Mouse (Mus musculus) midbrain, postnatal 0 days (tissue): Measurements from ENCODE around the gene Tcl1. TPM values are rescaled to one million over a fixed set of nuclear protein-coding genes. Genes with fewer than 3 reads are reported as not detected.
"Not testable (repeated sequence)": the region's sequence is repeated elsewhere in the genome, so short reads cannot be mapped to it uniquely, and the experiment has no call there.

ENCODE experiments used
- ATAC-seq: fragments of 200-750 bp; cut with Nextera tagmentation; 2 replicates; pipeline ENCODE4 v1.8.0; 2017; ENCODE audit warnings: moderate number of reproducible peaks, mild to moderate bottlenecking, moderate TSS enrichment, moderate library complexity; ENCODE audit not compliant: low FRiP score
- DNase-seq: peaks from one replicate; pipeline ENCODE4 v3.0.0-alpha.2; 2015; ENCODE audit warnings: low spot score
- H3K27ac ChIP-seq: fragments of 300-500 bp; sonication (generic); 2 replicates; pipeline ENCODE4 v1.5.1; 2014; ENCODE audit warnings: low read depth, mild to moderate bottlenecking, low read length, mixed read lengths
- H3K27me3 ChIP-seq: fragments of 300-500 bp; sonication (generic); 2 replicates; pipeline ENCODE4 v1.6.1; 2014; ENCODE audit warnings: low read length, control low read depth, mixed read lengths; ENCODE audit not compliant: insufficient read depth
- H3K36me3 ChIP-seq: fragments of 300-500 bp; sonication (generic); 2 replicates; pipeline ENCODE4 v1.6.1; 2014; ENCODE audit warnings: low read length, control low read depth, mixed read lengths; ENCODE audit not compliant: insufficient read depth
- H3K4me1 ChIP-seq: fragments of 300-500 bp; sonication (generic); 2 replicates; pipeline ENCODE4 v1.6.1; 2014; ENCODE audit warnings: mild to moderate bottlenecking, control low read depth, antibody characterized with exemption, low read length, mixed read lengths; ENCODE audit not compliant: insufficient read depth
- H3K4me2 ChIP-seq: fragments of 300-500 bp; sonication (generic); 2 replicates; pipeline ENCODE4 v1.6.1; 2014; ENCODE audit warnings: low read depth, mild to moderate bottlenecking, low read length, mixed read lengths; ENCODE audit not compliant: poor library complexity, severe bottlenecking
- H3K4me3 ChIP-seq: fragments of 300-500 bp; sonication (generic); 2 replicates; pipeline ENCODE4 v1.5.1; 2014; ENCODE audit warnings: low read depth, mild to moderate bottlenecking, low read length, moderate library complexity
- H3K9ac ChIP-seq: fragments of 300-500 bp; sonication (generic); replicated peaks from 2 replicates; pipeline ENCODE4 v1.6.1; 2014; ENCODE audit warnings: mild to moderate bottlenecking, low read length, moderate library complexity, mixed read lengths; ENCODE audit not compliant: poor library complexity, severe bottlenecking
- H3K9me3 ChIP-seq: fragments of 300-500 bp; sonication (generic); 2 replicates; pipeline ENCODE4 v1.6.1; 2016; ENCODE audit warnings: low read length, control low read depth
- CTCF ChIP-seq: IDR thresholded peaks from 2 replicates; pipeline ENCODE4 v1.5.1; 2016; ENCODE audit warnings: antibody characterized with exemption, mild to moderate bottlenecking
- WGBS: fragments of 180-500 bp; shearing (Covaris S2); extraction: QIAGEN DNeasy Blood & Tissue Kit; methylation state at CpG from one replicate; pipeline ENCODE4 v1.1.7; 2014; 5-methylcytosine and 5-hydroxymethylcytosine counted together
- polyA plus RNA-seq: library from polyadenylated mRNA; unstranded; fragments of >200 nt; fragmentation: Nextera tagmentation; extraction: Ambion mirVana; gene quantifications from 2 replicates; pipeline ENCODE4 v1.2.1, GENCODE M21; 2015
- total RNA-seq: library from RNA; depleted of rRNA; stranded (reverse); fragments of >200 nt; gene quantifications from 2 replicates; pipeline ENCODE4 v1.2.3, GENCODE M21; 2014

Tcl1 gene
- total and polyA plus RNA-seq, 2 experiments from 2014 or later = not detected

DNA sequence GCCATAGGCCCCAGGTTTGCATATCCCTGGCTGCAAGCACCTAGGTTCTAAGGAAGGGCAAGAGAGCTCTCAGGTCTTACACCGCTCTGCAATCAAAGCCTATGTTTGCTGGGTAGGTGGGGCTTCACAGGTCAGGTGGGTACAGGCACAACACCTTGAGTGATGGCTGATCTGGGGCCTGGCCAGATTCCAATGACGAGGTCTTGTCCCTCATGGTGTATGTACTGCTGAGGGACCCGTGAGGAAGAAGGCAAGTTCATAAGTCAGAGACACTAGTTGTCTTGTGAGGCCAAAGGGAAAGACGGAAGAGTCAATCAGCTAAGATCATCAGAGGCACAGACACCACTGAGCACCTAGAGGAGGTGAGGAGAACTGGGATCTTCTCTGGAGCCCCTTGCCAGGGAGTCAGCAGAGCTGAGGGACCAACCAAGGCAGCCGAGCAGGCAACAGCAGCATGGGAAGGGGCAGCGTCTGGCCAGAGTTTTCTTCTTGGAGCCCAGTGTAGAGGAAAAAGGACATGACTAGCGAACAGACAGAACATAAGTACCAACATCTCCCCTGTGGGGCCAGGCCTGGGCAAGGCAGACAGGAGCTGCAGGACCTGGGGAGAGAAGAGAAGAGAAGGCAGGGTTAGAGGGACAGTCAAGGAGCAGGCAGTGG, 5.4 kb downstream of the Tcl1 start:
- H3K4me3 ChIP-seq = no peak overlapping the region
- no peak overlapping the region for H3K27ac ChIP-seq
- no peaks in the 10 kb centered on the region for H3K36me3 ChIP-seq
- H3K9ac ChIP-seq = no peak overlapping the region
- no peaks in the 10 kb centered on the region for H3K27me3 ChIP-seq
- no peaks in the 10 kb centered on the region for H3K9me3 ChIP-seq
- ATAC-seq (no peak), DNase-seq (no peak)
- H3K4me2 ChIP-seq = no peak overlapping the region
- WGBS = 94% methylated on average over 7 of the region's 7 CpGs
- TF ChIP-seq CTCF = no peak
- H3K4me1 ChIP-seq = no peaks in the 10 kb centered on the region

DNA sequence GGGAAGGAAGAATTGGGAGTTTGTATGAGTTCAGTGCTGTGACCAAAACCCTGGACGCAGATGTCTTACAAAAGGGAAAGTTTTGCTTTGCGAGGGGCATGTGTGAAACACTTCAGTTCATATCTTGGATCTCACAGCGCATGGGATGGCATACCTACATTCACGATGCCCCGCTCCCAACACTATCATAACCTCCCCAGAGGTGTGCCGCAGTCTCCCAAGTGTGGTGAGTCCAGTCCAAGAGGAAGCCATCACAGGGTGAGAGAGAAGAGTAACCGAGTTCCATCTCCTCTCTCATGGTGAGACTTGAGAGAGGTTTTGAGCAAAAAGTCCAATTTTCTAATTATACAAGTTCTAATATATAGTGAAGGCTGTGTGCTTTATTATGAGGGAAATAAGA, 13.4 kb downstream of the Tcl1 start:
- ATAC-seq (no peak), DNase-seq (no peak)
- no peak overlapping the region for H3K27ac ChIP-seq
- no peaks in the 10 kb centered on the region for H3K4me1 ChIP-seq
- H3K27me3 ChIP-seq = no peaks in the 10 kb centered on the region
- H3K9me3 ChIP-seq = no peaks in the 10 kb centered on the region
- TF ChIP-seq CTCF = no peak
- no peak overlapping the region for H3K4me2 ChIP-seq
- H3K36me3 ChIP-seq = no peaks in the 10 kb centered on the region
- H3K9ac ChIP-seq = no peak overlapping the region
- 92% methylated on average over 7 of the region's 7 CpGs for WGBS
- no peak overlapping the region for H3K4me3 ChIP-seq

DNA sequence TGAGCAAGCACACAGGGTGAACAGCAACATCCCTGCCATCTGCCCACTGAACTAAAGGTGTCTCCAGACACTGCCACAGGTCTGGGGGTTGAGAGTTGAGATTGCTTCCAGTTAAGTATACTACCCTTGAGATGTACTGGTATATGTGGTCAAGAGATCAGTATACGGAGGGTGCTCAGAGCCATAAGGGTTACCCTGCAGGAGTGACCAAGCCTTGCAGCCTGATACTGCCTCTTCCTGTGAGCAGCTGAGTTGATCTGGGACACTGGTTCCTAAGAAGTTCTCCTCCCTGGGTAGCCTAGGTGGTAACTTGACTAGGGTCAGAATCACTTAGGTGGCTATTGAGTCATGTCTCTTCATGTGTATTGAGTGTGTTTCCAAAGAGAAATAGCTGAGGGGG, 14.2 kb downstream of the Tcl1 start:
- Histone ChIP-seq H3K9me3 (no peaks in the 10 kb centered on the region), H3K27ac (no peak overlapping the region), H3K36me3 (no peaks in the 10 kb centered on the region), H3K4me2 (no peak overlapping the region), H3K4me1 (no peaks in the 10 kb centered on the region), H3K4me3 (no peak overlapping the region), H3K27me3 (no peaks in the 10 kb centered on the region), H3K9ac (no peak overlapping the region)
- no peak for DNase-seq
- 91% methylated on average over 1 of the region's 1 CpGs for WGBS
- no peak for TF ChIP-seq CTCF
- ATAC-seq = no peak

DNA sequence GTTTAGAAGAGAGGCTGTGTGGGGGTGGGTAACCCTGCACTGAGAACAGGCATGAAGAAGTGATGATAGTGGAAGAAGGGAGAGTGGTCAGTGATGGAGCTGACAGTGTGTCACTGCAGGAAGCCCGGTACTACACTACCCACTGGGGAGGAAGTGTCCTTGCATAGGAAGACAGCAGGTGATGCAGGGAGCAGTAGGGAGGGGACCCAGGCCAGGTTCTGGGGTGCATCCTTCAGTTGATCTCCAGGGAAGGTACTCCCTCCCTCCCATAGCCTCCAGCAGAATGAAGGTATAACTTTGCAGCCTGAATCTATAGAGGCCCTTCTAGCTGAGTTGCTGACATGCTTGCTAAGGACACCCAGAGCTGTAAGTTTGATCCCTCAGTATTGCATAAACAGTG, 15.5 kb downstream of the Tcl1 start:
- no peak overlapping the region for H3K4me2 ChIP-seq
- ATAC-seq (no peak), DNase-seq (no peak)
- H3K9me3 ChIP-seq = no peaks in the 10 kb centered on the region
- H3K27me3 ChIP-seq = no peaks in the 10 kb centered on the region
- WGBS = 74% methylated on average over 1 of the region's 1 CpGs
- H3K9ac ChIP-seq = no peak overlapping the region
- H3K36me3 ChIP-seq = no peaks in the 10 kb centered on the region
- no peaks in the 10 kb centered on the region for H3K4me1 ChIP-seq
- no peak overlapping the region for H3K27ac ChIP-seq
- no peak for TF ChIP-seq CTCF
- no peak overlapping the region for H3K4me3 ChIP-seq

DNA sequence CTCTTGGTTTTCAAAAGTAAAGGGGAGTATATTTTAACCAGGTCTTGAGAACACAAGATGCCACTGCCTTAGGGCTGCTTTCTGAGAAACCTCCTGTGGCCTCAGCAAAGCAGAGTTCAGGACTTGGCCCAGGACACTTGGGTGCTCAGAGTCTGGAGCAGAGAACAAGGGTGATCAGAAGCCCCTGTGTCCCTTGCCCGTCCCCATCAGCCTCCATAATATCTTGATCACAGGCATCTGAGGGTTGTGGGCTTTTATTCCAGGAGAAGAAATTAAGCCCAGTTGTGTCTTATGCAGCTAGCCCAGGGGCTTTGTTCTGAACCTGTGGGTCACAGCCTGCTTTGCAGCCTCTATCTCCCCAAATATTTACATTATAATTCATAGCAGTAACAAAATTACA, 20.9 kb downstream of the Tcl1 start, which contains the start of gene Tcl1b4:
TSS of gene Tcl1b4 (plus strand) at position 301 of the 400 bp plus-strand sequence.
- not testable (repeated sequence) for DNase-seq, H3K36me3 ChIP-seq, H3K4me3 ChIP-seq, H3K27me3 ChIP-seq, H3K9me3 ChIP-seq, H3K27ac ChIP-seq, ATAC-seq, H3K4me1 ChIP-seq, H3K9ac ChIP-seq, H3K4me2 ChIP-seq
- 84% methylated on average over 1 of the region's 1 CpGs for whole genome bisulfite sequencing

DNA sequence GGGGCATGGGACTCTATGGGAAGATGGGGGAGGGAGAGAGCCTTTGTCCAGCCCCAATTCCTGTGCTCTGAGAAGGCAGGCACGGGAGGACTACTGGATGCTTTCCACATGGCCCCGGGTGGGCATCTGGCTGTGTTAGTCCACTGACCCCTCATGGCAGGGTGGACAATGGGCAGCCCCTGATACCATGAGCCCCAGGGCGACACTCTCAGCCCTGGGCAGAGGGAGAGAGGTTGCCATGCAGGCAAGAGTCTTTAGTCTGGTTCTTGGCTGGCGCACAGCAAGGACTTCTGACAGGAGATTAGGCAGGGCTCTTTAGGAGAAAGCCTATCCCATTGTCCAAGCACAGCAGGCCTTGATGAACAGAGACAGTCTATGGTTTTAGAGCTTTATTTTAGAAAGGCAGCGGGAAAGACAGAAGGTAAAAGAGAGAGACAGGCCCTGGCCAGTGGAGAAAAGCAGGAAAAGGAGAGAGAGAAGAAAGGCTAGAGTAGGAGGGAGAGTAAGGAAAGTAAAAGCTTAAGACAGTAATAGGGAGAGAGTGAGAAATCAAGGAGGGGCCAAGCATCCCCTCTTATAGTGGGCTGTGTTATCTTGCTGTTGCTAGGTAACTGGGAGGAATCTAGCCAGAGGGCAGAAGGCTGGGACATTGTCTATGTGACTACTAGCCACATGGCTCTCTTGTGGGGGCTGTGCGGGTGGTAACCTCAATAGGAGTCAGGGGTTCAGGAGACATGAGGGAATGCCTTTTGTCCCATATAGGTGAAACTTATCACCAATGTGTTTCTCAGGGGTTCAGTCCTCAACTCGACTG, 22.7 kb downstream of the Tcl1 start:
- H3K27ac ChIP-seq, H3K27me3 ChIP-seq, H3K36me3 ChIP-seq, ATAC-seq, H3K4me2 ChIP-seq, H3K9ac ChIP-seq, H3K9me3 ChIP-seq, H3K4me3 ChIP-seq, H3K4me1 ChIP-seq: not testable (repeated sequence)
- peak; percentile 8 for DNase-seq
- 8% methylated on average over 7 of the region's 7 CpGs for WGBS

DNA sequence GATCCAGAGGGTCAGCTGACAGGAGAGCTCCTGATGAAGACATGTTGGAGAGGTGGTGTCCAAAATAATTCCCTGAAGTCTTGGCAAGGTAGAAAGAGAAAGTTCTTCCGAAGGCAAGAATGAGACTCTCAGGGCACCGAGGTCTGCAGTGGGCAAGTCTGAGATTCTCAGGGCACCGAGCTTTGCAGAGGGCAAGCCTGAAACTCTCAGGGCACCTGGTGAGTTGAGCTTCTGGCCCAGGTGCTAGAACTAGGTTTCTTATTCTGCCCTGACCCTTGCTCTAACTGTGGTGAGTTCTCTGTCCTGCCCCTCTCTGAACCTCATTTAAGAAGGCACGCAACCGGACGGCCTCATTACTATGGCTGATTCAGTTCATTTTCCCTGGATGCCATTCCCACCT, 31.9 kb downstream of the Tcl1 start, which contains the start of gene Tcl1b3:
TSS of gene Tcl1b3 (plus strand) at position 301 of the 400 bp plus-strand sequence.
- H3K4me2 ChIP-seq, H3K4me3 ChIP-seq, H3K9me3 ChIP-seq, H3K9ac ChIP-seq, H3K36me3 ChIP-seq, H3K27ac ChIP-seq, H3K4me1 ChIP-seq, DNase-seq, H3K27me3 ChIP-seq, ATAC-seq: not testable (repeated sequence)
- 95% methylated on average over 6 of the region's 6 CpGs for WGBS
